Mouse (Mus musculus) forebrain, embryonic 16.5 days (tissue): ENCODE measurements around the gene Cd37. TPM values are rescaled to one million over a fixed set of nuclear protein-coding genes. Genes with fewer than 3 reads are reported as not detected.

Source experiments
- ATAC-seq: fragments of 200-750 bp; cut with Nextera tagmentation; 2 replicates; pipeline ENCODE4 v1.8.0; 2017; ENCODE audit warnings: mild to moderate bottlenecking, moderate library complexity
- H3K27ac ChIP-seq: fragments of 300-500 bp; sonication (generic); 2 replicates; pipeline ENCODE4 v1.5.1; 2014; ENCODE audit warnings: low read length, control low read depth
- H3K27me3 ChIP-seq: fragments of 300-500 bp; sonication (generic); replicated peaks from 2 replicates; pipeline ENCODE4 v1.6.1; 2014; ENCODE audit warnings: low read length; ENCODE audit not compliant: control insufficient read depth, insufficient read depth
- H3K36me3 ChIP-seq: fragments of 300-500 bp; sonication (generic); 2 replicates; pipeline ENCODE4 v1.6.1; 2014; ENCODE audit not compliant: control insufficient read depth, insufficient read depth
- H3K4me1 ChIP-seq: fragments of 300-500 bp; sonication (generic); replicated peaks from 2 replicates; pipeline ENCODE4 v1.6.1; 2014; ENCODE audit warnings: low read length; ENCODE audit not compliant: control insufficient read depth, insufficient read depth
- H3K4me2 ChIP-seq: fragments of 300-500 bp; sonication (generic); 2 replicates; pipeline ENCODE4 v1.6.1; 2014; ENCODE audit warnings: mild to moderate bottlenecking, low read length, control low read depth
- H3K4me3 ChIP-seq: fragments of 300-500 bp; sonication (generic); replicated peaks from 2 replicates; pipeline ENCODE4 v1.5.1; 2014; ENCODE audit warnings: mild to moderate bottlenecking, low read length, control low read depth
- H3K9ac ChIP-seq: fragments of 300-500 bp; sonication (generic); replicated peaks from 2 replicates; pipeline ENCODE4 v1.6.1; 2014; ENCODE audit warnings: low read depth, low read length, control low read depth
- H3K9me3 ChIP-seq: fragments of 300-500 bp; sonication (generic); 2 replicates; pipeline ENCODE4 v1.6.1; 2016; ENCODE audit warnings: low read length; ENCODE audit not compliant: control insufficient read depth
- WGBS: fragments of 180-500 bp; shearing (Covaris S2); extraction: QIAGEN DNeasy Blood & Tissue Kit; methylation state at CpG from one replicate; pipeline ENCODE4 v1.1.7; 2014; 5-methylcytosine and 5-hydroxymethylcytosine counted together
- polyA plus RNA-seq: library from polyadenylated mRNA; unstranded; fragments of >200 nt; fragmentation: Nextera tagmentation; extraction: Ambion mirVana; gene quantifications from 2 replicates; pipeline ENCODE4 v1.2.1, GENCODE M21; 2015

The Cd37 gene
- polyA plus RNA-seq, 1 experiment from 2014 or later = 1.5 TPM

DNA sequence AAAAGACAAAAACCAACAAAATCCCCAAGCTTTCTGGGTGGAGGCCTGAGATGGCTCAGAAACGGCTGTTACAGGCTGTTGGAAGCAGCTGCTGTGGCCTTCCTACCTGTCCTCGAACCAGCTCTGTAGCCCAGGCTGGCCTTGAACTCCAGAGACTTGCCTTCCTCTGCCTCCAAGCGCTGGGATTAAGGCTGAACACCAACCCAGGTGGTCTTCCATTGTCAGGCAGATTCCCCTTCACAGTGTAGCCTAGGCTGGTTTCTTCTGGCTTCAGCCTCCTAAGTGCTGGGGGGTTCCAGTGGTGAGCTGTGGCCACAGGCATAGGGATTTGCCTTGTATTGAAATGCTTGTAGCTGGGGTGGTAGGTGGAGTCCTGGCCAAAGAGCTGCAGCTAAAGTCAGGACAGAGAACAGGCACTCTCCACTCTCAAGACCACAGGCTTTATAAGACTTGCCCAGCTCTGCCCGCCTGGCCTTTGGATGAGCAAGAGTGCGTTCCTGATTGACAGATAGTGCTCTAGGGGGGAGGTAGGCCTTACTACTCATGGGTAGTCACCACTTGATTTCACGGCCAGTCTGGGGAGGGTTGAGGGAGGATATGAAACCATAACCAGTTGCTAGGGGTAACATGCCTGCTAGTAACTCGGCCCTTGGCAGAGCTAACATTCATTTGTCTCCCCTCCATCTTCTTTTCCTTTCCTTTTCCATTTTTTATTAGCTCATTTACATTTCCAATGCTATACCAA lies 9.3 kb downstream of the Cd37 start:
- no peaks in the 10 kb centered on the region for H3K9me3 ChIP-seq
- no peak overlapping the region for H3K4me3 ChIP-seq
- ATAC-seq = no peak
- WGBS = 86% methylated on average over 7 of the region's 7 CpGs
- H3K4me1 ChIP-seq = peaks cover 17% of the 10 kb centered on the region
- H3K4me2 ChIP-seq = no peak overlapping the region
- no peaks in the 10 kb centered on the region for H3K27me3 ChIP-seq
- no peaks in the 10 kb centered on the region for H3K36me3 ChIP-seq
- no peak overlapping the region for H3K9ac ChIP-seq
- no peak overlapping the region for H3K27ac ChIP-seq

DNA sequence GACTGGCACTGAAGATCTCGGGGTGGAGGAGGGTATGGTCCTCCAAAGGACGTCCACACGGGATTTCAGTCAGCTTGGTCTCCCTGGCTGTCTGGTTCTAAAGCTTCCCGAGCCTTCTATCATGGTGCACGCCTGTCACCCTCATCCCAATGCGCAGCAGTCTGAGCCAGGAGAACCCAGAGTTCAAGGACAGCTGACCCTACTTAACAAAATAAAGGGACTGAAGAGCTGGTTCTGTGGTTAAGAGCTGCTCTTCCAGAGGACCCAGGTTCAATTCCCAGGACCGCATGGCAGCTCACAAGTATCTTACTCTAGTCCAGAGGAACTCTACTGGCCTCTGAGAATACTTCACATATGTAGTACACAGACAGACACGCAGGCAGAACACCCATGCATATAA lies 9.9 kb downstream of the Cd37 start:
- Histone ChIP-seq H3K27me3 (no peaks in the 10 kb centered on the region), H3K9ac (no peak overlapping the region), H3K4me3 (no peak overlapping the region), H3K27ac (no peak overlapping the region), H3K9me3 (no peaks in the 10 kb centered on the region), H3K4me1 (peaks cover 11% of the 10 kb centered on the region), H3K4me2 (no peak overlapping the region), H3K36me3 (no peaks in the 10 kb centered on the region)
- WGBS = 94% methylated on average over 8 of the region's 8 CpGs
- ATAC-seq = no peak

DNA sequence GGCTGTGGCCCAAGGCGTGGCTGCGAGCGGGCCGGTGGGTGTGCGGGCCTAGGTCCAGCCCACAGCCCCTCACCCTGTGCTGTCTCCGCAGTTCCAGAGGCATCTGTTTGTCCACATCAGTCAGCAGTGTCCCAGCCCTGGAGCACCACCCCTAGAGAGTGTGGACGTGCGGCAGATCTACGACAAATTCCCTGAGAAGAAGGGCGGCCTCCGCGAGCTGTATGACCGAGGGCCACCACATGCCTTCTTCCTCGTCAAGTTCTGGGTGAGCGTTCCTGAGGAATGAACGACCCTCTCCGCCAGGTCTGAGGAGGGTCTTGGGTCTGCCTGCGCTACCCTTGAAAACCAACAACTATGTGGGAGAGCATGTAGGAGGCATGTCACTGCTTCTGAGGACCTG lies 10.4 kb downstream of the Cd37 start:
- H3K36me3 ChIP-seq = no peaks in the 10 kb centered on the region
- H3K4me2 ChIP-seq = no peak overlapping the region
- H3K27me3 ChIP-seq = no peaks in the 10 kb centered on the region
- H3K9ac ChIP-seq = no peak overlapping the region
- no peak overlapping the region for H3K27ac ChIP-seq
- no peak overlapping the region for H3K4me3 ChIP-seq
- H3K9me3 ChIP-seq = no peaks in the 10 kb centered on the region
- no peak for ATAC-seq
- WGBS = 96% methylated on average over 18 of the region's 18 CpGs
- peaks cover 6% of the 10 kb centered on the region for H3K4me1 ChIP-seq

- H3K36me3 ChIP-seq = no peaks in the 10 kb centered on the region
- no peak overlapping the region for H3K4me2 ChIP-seq
- H3K9ac ChIP-seq = no peak overlapping the region
- no peak overlapping the region for H3K27ac ChIP-seq
- H3K4me3 ChIP-seq = no peak overlapping the region
- H3K27me3 ChIP-seq = no peaks in the 10 kb centered on the region
- H3K4me1 ChIP-seq = no peaks in the 10 kb centered on the region
- WGBS = 96% methylated on average over 5 of the region's 5 CpGs
- H3K9me3 ChIP-seq = no peaks in the 10 kb centered on the region
- ATAC-seq = no peak
Observed at GRCm38 (mm10) chr7:45226421-45226820, 12.5 kb downstream of the Cd37 start.

DNA sequence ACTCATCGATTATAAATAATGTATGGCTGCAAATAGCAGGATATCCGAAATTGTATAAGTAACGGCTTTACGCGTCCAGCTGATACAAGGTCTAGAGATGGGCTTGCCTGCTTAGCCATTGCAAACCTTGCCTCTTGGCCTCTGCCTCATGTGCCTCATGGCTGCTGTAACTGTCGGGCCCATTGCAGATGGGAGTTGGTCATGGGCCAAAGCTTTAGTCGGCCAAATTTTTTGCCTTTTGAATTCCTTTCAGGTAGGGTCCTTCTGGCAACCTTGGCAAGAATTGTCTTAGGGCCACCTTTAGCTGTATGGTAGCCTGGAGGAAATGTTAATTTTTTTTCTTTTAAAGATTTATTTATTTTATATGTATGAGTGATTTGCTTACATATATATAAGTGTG lies 14.1 kb downstream of the Cd37 start:
- H3K4me3 ChIP-seq = no peak overlapping the region
- no peaks in the 10 kb centered on the region for H3K9me3 ChIP-seq
- ATAC-seq = no peak
- H3K9ac ChIP-seq = no peak overlapping the region
- H3K27me3 ChIP-seq = no peaks in the 10 kb centered on the region
- WGBS = 85% methylated on average over 7 of the region's 7 CpGs
- no peak overlapping the region for H3K27ac ChIP-seq
- H3K4me2 ChIP-seq = no peak overlapping the region
- no peaks in the 10 kb centered on the region for H3K4me1 ChIP-seq
- peaks cover 2% of the 10 kb centered on the region; the same call in 1 of the 2 replicates for H3K36me3 ChIP-seq

DNA sequence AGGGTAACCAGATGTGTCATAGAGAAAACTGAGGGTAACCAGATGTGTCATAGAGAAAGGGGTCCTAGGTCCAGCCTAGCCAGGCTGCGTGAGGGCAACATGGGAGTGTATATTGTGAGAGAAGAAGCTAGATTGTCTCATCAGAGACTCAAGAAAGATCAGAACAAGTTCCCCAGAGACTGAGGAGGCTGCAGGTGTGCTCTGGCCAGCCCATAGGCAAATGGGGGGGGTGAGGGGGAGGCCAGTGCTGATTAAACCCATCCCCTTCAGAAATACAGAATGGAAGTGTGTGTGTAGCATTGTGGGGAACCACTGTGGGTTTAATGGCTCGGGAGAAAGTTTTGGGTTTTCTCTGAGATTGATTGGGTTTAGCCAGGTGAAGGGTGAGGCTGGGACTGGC lies 17.2 kb downstream of the Cd37 start:
- H3K36me3 ChIP-seq = peaks cover 2% of the 10 kb centered on the region; the same call in 1 of the 2 replicates
- no peak overlapping the region for H3K27ac ChIP-seq
- peaks cover 12% of the 10 kb centered on the region for H3K4me1 ChIP-seq
- H3K9me3 ChIP-seq = no peaks in the 10 kb centered on the region
- no peak overlapping the region for H3K9ac ChIP-seq
- ATAC-seq = no peak
- no peak overlapping the region for H3K4me3 ChIP-seq
- no peaks in the 10 kb centered on the region for H3K27me3 ChIP-seq
- no peak overlapping the region for H3K4me2 ChIP-seq
- 87% methylated on average over 2 of the region's 2 CpGs for WGBS

DNA sequence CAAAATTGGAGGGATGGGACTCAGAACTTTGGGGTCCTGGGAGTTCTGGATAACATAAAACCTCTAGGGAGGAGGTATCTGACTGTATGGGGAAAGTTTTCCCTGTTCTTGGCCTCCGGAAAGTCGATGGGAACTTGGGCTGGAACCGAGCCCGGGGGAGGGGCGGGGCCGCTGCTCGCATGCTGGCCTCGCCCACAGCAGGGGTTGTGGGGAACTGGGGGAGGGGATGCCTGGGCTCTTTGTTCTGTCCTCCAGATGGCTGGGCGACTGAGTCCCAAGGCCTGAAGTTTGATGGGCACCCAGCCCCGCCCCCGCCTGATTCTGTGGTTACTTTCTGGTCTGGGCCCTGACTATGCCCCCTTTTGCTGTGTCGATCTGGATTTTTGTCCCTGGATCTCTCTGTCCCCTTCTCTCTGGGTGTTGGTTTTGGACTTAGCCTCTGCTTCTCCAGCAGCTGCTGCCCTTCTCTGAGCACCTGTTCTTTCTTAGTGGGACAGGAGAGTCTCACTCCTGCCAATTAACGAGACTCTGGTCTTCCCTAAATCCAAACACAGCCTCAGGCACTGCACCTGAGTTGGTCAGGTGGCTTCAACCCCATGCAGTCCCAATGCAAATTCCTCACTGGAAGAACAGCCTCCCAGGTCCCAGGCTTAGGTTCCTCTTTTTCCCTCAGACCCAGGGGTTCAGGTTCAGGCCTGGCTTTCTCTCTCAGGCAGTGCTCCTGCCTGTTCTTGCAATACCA lies 22.3 kb downstream of the Cd37 start:
- ATAC-seq = peak; percentile 82
- H3K4me1 ChIP-seq = peaks cover 32% of the 10 kb centered on the region

DNA sequence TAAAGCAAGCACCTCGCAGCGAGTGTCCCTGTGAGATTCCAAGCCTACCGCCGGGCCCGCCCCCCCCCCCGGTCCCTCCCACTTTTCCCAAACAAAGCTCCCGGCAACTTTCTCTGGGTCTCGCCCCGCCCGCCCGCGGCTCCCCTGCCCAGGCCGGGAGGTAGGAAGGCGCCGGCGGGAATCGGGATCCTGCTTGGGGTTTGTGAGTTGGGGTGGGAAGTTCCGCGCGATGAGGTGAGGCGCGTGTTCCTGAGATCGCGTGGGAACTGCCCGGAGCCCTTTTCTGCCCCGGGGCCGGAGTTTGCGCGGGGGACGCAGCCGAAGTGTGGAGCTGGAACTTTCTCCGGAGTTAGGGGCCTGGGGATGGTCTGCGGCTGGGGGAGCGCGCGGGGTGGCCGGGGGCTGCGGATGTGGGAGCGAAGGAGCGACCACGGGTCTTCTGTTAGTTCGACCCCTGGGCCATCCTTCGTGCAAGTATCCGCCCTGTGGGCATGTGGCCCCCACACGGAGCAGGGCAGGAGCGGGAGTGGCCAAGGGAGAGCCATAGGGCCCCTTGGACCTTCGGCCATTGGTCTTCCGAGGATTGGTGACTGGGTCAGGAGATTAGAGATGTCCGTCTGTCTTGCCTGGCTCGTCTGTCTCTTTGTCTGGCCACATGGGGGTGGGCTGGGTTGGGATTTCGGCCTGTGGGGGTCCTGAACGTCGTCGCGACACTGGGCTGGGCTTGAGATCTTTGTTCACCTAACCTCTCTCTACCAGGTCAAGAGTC lies 23.1 kb downstream of the Cd37 start, which contains the start of gene Tead2:
TSS of gene Tead2 (plus strand) at position 81 of the 769 bp plus-strand sequence.
- Histone ChIP-seq H3K4me2 (peak within 1 kb of the TSS; percentile 85), H3K27ac (peak within 1 kb of the TSS; percentile 60), H3K4me3 (peak within 1 kb of the TSS; percentile 56), H3K9me3 (no peaks in the 10 kb centered on the region; the same call in 1 of the 2 replicates), H3K4me1 (peaks cover 32% of the 10 kb centered on the region), H3K9ac (peak within 1 kb of the TSS; percentile 81), H3K36me3 (peaks cover 2% of the 10 kb centered on the region; the same call in 1 of the 2 replicates), H3K27me3 (peaks cover 13% of the 10 kb centered on the region)
- peak; percentile 57 for ATAC-seq
- under 1% methylated on average over 54 of the region's 55 CpGs for WGBS

More for the DNA sequence above, 22.3 kb downstream of the Cd37 start:
- Histone ChIP-seq H3K4me3 (peak overlapping the region; percentile 56), H3K27ac (peak overlapping the region; percentile 60), H3K4me2 (peak overlapping the region; percentile 85), H3K36me3 (peaks cover 2% of the 10 kb centered on the region; the same call in 1 of the 2 replicates), H3K27me3 (peaks cover 5% of the 10 kb centered on the region), H3K9me3 (no peaks in the 10 kb centered on the region; the same call in 1 of the 2 replicates), H3K9ac (peak overlapping the region; percentile 81)
- WGBS = 0% methylated on average over 13 of the region's 13 CpGs

- whole genome bisulfite sequencing = 61% methylated on average over 5 of the region's 5 CpGs
- H3K4me3 ChIP-seq = no peak overlapping the region
- H3K36me3 ChIP-seq = no peaks in the 10 kb centered on the region
- no peaks in the 10 kb centered on the region; the same call in 1 of the 2 replicates for H3K9me3 ChIP-seq
- ATAC-seq = no peak
- no peak overlapping the region for H3K27ac ChIP-seq
- peaks cover 15% of the 10 kb centered on the region for H3K27me3 ChIP-seq
- H3K4me1 ChIP-seq = peaks cover 32% of the 10 kb centered on the region
- no peak overlapping the region for H3K4me2 ChIP-seq
- H3K9ac ChIP-seq = no peak overlapping the region
Observed at GRCm38 (mm10) chr7:45213708-45214107, 25.2 kb downstream of the Cd37 start.
